Mouse (Mus musculus) embryonic facial prominence, embryonic 12.5 days (tissue): ENCODE measurements around the gene Ptpre. TPM values are rescaled to one million over a fixed set of nuclear protein-coding genes. Genes with fewer than 3 reads are reported as not detected.
"Not testable (repeated sequence)": the region's sequence is repeated elsewhere in the genome, so short reads cannot be mapped to it uniquely, and the experiment has no call there.

ENCODE experiments used
- ATAC-seq: fragments of 200-750 bp; cut with Nextera tagmentation; 2 replicates; pipeline ENCODE4 v1.8.0; 2017; ENCODE audit not compliant: insufficient number of reproducible peaks, insufficient read depth, low FRiP score, low TSS enrichment
- H3K27ac ChIP-seq: fragments of 300-500 bp; sonication (generic); 2 replicates; pipeline ENCODE4 v1.5.1; 2016; ENCODE audit warnings: mild to moderate bottlenecking
- H3K27me3 ChIP-seq: fragments of 300-500 bp; sonication (generic); 2 replicates; pipeline ENCODE4 v1.6.1; 2016; ENCODE audit warnings: mild to moderate bottlenecking, moderate library complexity
- H3K36me3 ChIP-seq: fragments of 300-500 bp; sonication (generic); 2 replicates; pipeline ENCODE4 v1.6.1; 2016; ENCODE audit warnings: mild to moderate bottlenecking
- H3K4me1 ChIP-seq: fragments of 300-500 bp; sonication (generic); 2 replicates; pipeline ENCODE4 v1.6.1; 2016
- H3K4me2 ChIP-seq: fragments of 300-500 bp; sonication (generic); replicated peaks from 2 replicates; pipeline ENCODE4 v1.6.1; 2016; ENCODE audit warnings: mild to moderate bottlenecking, moderate library complexity
- H3K4me3 ChIP-seq: fragments of 300-500 bp; sonication (generic); 2 replicates; pipeline ENCODE4 v1.5.1; 2016; ENCODE audit warnings: mild to moderate bottlenecking
- H3K9ac ChIP-seq: fragments of 300-500 bp; sonication (generic); 2 replicates; pipeline ENCODE4 v1.6.1; 2016; ENCODE audit warnings: mild to moderate bottlenecking, moderate library complexity
- H3K9me3 ChIP-seq: fragments of 300-500 bp; sonication (generic); 2 replicates; pipeline ENCODE4 v1.6.1; 2016; ENCODE audit warnings: mild to moderate bottlenecking, moderate library complexity
- WGBS: fragments of 180-500 bp; shearing (Covaris S2); methylation state at CpG from one replicate; pipeline ENCODE4 v1.1.7; 2016; 5-methylcytosine and 5-hydroxymethylcytosine counted together
- polyA plus RNA-seq: library from polyadenylated mRNA; unstranded; fragments of >200 nt; fragmentation: Nextera tagmentation; extraction: Ambion mirVana; gene quantifications from 2 replicates; pipeline ENCODE4 v1.2.1, GENCODE M21; 2016

Gene Ptpre
- polyA plus RNA-seq, 1 experiment from 2014 or later, result 2.4 TPM

- Histone ChIP-seq H3K4me2 (no peak overlapping the region), H3K4me3 (no peak overlapping the region), H3K9me3 (no peaks in the 10 kb centered on the region), H3K27ac (no peak overlapping the region), H3K36me3 (no peaks in the 10 kb centered on the region), H3K9ac (no peak overlapping the region), H3K27me3 (no peaks in the 10 kb centered on the region), H3K4me1 (peaks cover 5% of the 10 kb centered on the region; the same call in 1 of the 2 replicates)
- 65% methylated on average over 8 of the region's 8 CpGs for WGBS
- ATAC-seq, result no peak
These were observed 26.7 kb downstream of the Ptpre start for GRCm38 (mm10) chr7:135564022-135564421.

GRCm38 (mm10) chr7:135566013-135566412, 28.7 kb downstream of the Ptpre start:
- no peak overlapping the region for H3K4me2 ChIP-seq
- H3K36me3 ChIP-seq, result no peaks in the 10 kb centered on the region
- H3K4me3 ChIP-seq, result no peak overlapping the region
- no peaks in the 10 kb centered on the region; the same call in 1 of the 2 replicates for H3K27me3 ChIP-seq
- ATAC-seq, result no peak
- no peak overlapping the region for H3K27ac ChIP-seq
- H3K4me1 ChIP-seq, result peaks cover 6% of the 10 kb centered on the region; the same call in 1 of the 2 replicates
- 86% methylated on average over 5 of the region's 5 CpGs for WGBS
- 0 out of 2 replicates have a peak, but pooled peaks cover 2% of the 10 kb centered on the region for H3K9me3 ChIP-seq
- no peak overlapping the region for H3K9ac ChIP-seq

- Histone ChIP-seq H3K27me3 (no peaks in the 10 kb centered on the region; the same call in 1 of the 2 replicates), H3K9ac (no peak overlapping the region), H3K4me2 (no peak overlapping the region), H3K4me1 (peaks cover 21% of the 10 kb centered on the region), H3K9me3 (0 out of 2 replicates have a peak, but pooled peaks cover 2% of the 10 kb centered on the region), H3K4me3 (no peak overlapping the region), H3K27ac (no peak overlapping the region), H3K36me3 (no peaks in the 10 kb centered on the region)
- WGBS, result 89% methylated on average over 1 of the region's 1 CpGs
- no peak for ATAC-seq
These were observed 30.3 kb downstream of the Ptpre start for GRCm38 (mm10) chr7:135567582-135567981.

- no peaks in the 10 kb centered on the region for H3K36me3 ChIP-seq
- H3K4me3 ChIP-seq, result no peak overlapping the region
- no peak overlapping the region for H3K4me2 ChIP-seq
- H3K27ac ChIP-seq, result no peak overlapping the region
- H3K9ac ChIP-seq, result no peak overlapping the region
- H3K4me1 ChIP-seq, result peaks cover 21% of the 10 kb centered on the region
- H3K27me3 ChIP-seq, result no peaks in the 10 kb centered on the region; the same call in 1 of the 2 replicates
- 68% methylated on average over 2 of the region's 2 CpGs for WGBS
- 0 out of 2 replicates have a peak, but pooled peaks cover 2% of the 10 kb centered on the region for H3K9me3 ChIP-seq
- no peak for ATAC-seq
These were observed 31.3 kb downstream of the Ptpre start for GRCm38 (mm10) chr7:135568550-135568949.

- no peak for ATAC-seq
- H3K4me2 ChIP-seq, result no peak overlapping the region
- H3K27me3 ChIP-seq, result no peaks in the 10 kb centered on the region; the same call in 1 of the 2 replicates
- H3K4me3 ChIP-seq, result no peak overlapping the region
- H3K9ac ChIP-seq, result no peak overlapping the region
- no peaks in the 10 kb centered on the region for H3K36me3 ChIP-seq
- peaks cover 21% of the 10 kb centered on the region for H3K4me1 ChIP-seq
- H3K9me3 ChIP-seq, result 0 out of 2 replicates have a peak, but pooled peaks cover 2% of the 10 kb centered on the region
- H3K27ac ChIP-seq, result peak overlapping the region; percentile 77
These were observed 34.1 kb downstream of the Ptpre start for GRCm38 (mm10) chr7:135571392-135571791.

GRCm38 (mm10) chr7:135571951-135572559, 34.8 kb downstream of the Ptpre start:
- peak; percentile 80 for ATAC-seq
- no peak overlapping the region; the same call in 1 of the 2 replicates for H3K4me2 ChIP-seq
- WGBS, result 14% methylated on average over 10 of the region's 10 CpGs
- no peaks in the 10 kb centered on the region; the same call in 1 of the 2 replicates for H3K27me3 ChIP-seq
- H3K27ac ChIP-seq, result peak overlapping the region; percentile 77
- no peak overlapping the region for H3K4me3 ChIP-seq
- peaks cover 21% of the 10 kb centered on the region for H3K4me1 ChIP-seq
- H3K9me3 ChIP-seq, result 0 out of 2 replicates have a peak, but pooled peaks cover 2% of the 10 kb centered on the region
- H3K9ac ChIP-seq, result no peak overlapping the region
- H3K36me3 ChIP-seq, result no peaks in the 10 kb centered on the region

- not testable (repeated sequence) for H3K4me2 ChIP-seq, H3K27ac ChIP-seq, H3K9me3 ChIP-seq, H3K36me3 ChIP-seq, ATAC-seq, H3K9ac ChIP-seq, H3K27me3 ChIP-seq, H3K4me3 ChIP-seq
- WGBS, result 74% methylated on average over 7 of the region's 7 CpGs
- H3K4me1 ChIP-seq, result peaks cover 24% of the 10 kb centered on the region
These were observed 38.2 kb downstream of the Ptpre start for GRCm38 (mm10) chr7:135575319-135576069.

- no peak overlapping the region for H3K27ac ChIP-seq
- no peak overlapping the region for H3K4me3 ChIP-seq
- no peak for ATAC-seq
- 96% methylated on average over 3 of the region's 3 CpGs for WGBS
- no peaks in the 10 kb centered on the region for H3K36me3 ChIP-seq
- H3K27me3 ChIP-seq, result no peaks in the 10 kb centered on the region
- H3K4me1 ChIP-seq, result peaks cover 20% of the 10 kb centered on the region
- no peak overlapping the region for H3K4me2 ChIP-seq
- H3K9ac ChIP-seq, result no peak overlapping the region
- H3K9me3 ChIP-seq, result no peaks in the 10 kb centered on the region
These were observed 39.0 kb downstream of the Ptpre start for GRCm38 (mm10) chr7:135576329-135576728.

- H3K4me3 ChIP-seq, result no peak overlapping the region
- no peak for ATAC-seq
- H3K27me3 ChIP-seq, result no peaks in the 10 kb centered on the region
- H3K27ac ChIP-seq, result no peak overlapping the region; the same call in 1 of the 2 replicates
- H3K9ac ChIP-seq, result no peak overlapping the region
- 52% methylated on average over 16 of the region's 16 CpGs for WGBS
- no peaks in the 10 kb centered on the region for H3K36me3 ChIP-seq
- peaks cover 9% of the 10 kb centered on the region; the same call in 1 of the 2 replicates for H3K4me1 ChIP-seq
- H3K4me2 ChIP-seq, result no peak overlapping the region
- no peaks in the 10 kb centered on the region for H3K9me3 ChIP-seq
These were observed 41.5 kb downstream of the Ptpre start for GRCm38 (mm10) chr7:135578715-135579325.

- no peak for ATAC-seq
- H3K27me3 ChIP-seq, result no peaks in the 10 kb centered on the region
- 74% methylated on average over 7 of the region's 7 CpGs for WGBS
These were observed 43.2 kb downstream of the Ptpre start for GRCm38 (mm10) chr7:135580306-135581091.

GRCm38 (mm10) chr7:135581128-135581527, 43.8 kb downstream of the Ptpre start:
- Histone ChIP-seq H3K9ac (no peak overlapping the region), H3K9me3 (no peaks in the 10 kb centered on the region), H3K4me2 (no peak overlapping the region), H3K36me3 (no peaks in the 10 kb centered on the region), H3K27ac (no peak overlapping the region), H3K4me1 (peaks cover 9% of the 10 kb centered on the region; the same call in 1 of the 2 replicates), H3K4me3 (no peak overlapping the region), H3K27me3 (no peaks in the 10 kb centered on the region)
- WGBS, result 76% methylated on average over 5 of the region's 5 CpGs
- no peak for ATAC-seq

More at GRCm38 (mm10) chr7:135580306-135581091, 43.2 kb downstream of the Ptpre start:
- H3K4me1 ChIP-seq, result peaks cover 9% of the 10 kb centered on the region; the same call in 1 of the 2 replicates
- H3K27ac ChIP-seq, result no peak overlapping the region
- no peak overlapping the region for H3K9ac ChIP-seq
- no peaks in the 10 kb centered on the region for H3K36me3 ChIP-seq
- no peaks in the 10 kb centered on the region for H3K9me3 ChIP-seq
- no peak overlapping the region for H3K4me2 ChIP-seq
- no peak overlapping the region for H3K4me3 ChIP-seq
